Mouse (Mus musculus) hindbrain, embryonic 16.5 days (tissue): ENCODE data around the gene Nebl. TPM values are rescaled to one million over a fixed set of nuclear protein-coding genes. Genes with fewer than 3 reads are reported as not detected.
A peak's percentile ranks its signal among the peaks of the same experiment; 100 is the strongest.

Experiments
- ATAC-seq: fragments of 200-750 bp; cut with Nextera tagmentation; 2 replicates; pipeline ENCODE4 v1.8.0; 2017; ENCODE audit warnings: moderate TSS enrichment, moderate library complexity
- H3K27ac ChIP-seq: fragments of 300-500 bp; sonication (generic); 2 replicates; pipeline ENCODE4 v1.5.1; 2014; ENCODE audit warnings: low read depth, mild to moderate bottlenecking, control low read depth, low read length, moderate library complexity
- H3K27me3 ChIP-seq: fragments of 300-500 bp; sonication (generic); replicated peaks from 2 replicates; pipeline ENCODE4 v1.6.1; 2014; ENCODE audit warnings: low read length; ENCODE audit not compliant: control insufficient read depth, insufficient read depth
- H3K36me3 ChIP-seq: fragments of 300-500 bp; sonication (generic); 2 replicates; pipeline ENCODE4 v1.6.1; 2014; ENCODE audit warnings: mild to moderate bottlenecking, low read length, moderate library complexity, mixed read lengths; ENCODE audit not compliant: control insufficient read depth, insufficient read depth
- H3K4me1 ChIP-seq: fragments of 300-500 bp; sonication (generic); 2 replicates; pipeline ENCODE4 v1.6.1; 2014; ENCODE audit warnings: low read depth, low read length; ENCODE audit not compliant: control insufficient read depth, insufficient read depth
- H3K4me2 ChIP-seq: fragments of 300-500 bp; sonication (generic); 2 replicates; pipeline ENCODE4 v1.6.1; 2014; ENCODE audit warnings: mild to moderate bottlenecking, low read length, control low read depth, moderate library complexity
- H3K4me3 ChIP-seq: fragments of 300-500 bp; sonication (generic); 2 replicates; pipeline ENCODE4 v1.5.1; 2014; ENCODE audit warnings: mild to moderate bottlenecking, low read length, control low read depth, moderate library complexity
- H3K9ac ChIP-seq: fragments of 300-500 bp; sonication (generic); 2 replicates; pipeline ENCODE4 v1.6.1; 2014; ENCODE audit warnings: low read depth, mild to moderate bottlenecking, control low read depth, low read length, moderate library complexity
- H3K9me3 ChIP-seq: fragments of 300-500 bp; sonication (generic); 2 replicates; pipeline ENCODE4 v1.6.1; 2014; ENCODE audit warnings: mild to moderate bottlenecking, low read length, moderate library complexity; ENCODE audit not compliant: control insufficient read depth
- WGBS: fragments of 180-500 bp; shearing (Covaris S2); extraction: QIAGEN DNeasy Blood & Tissue Kit; methylation state at CpG from one replicate; pipeline ENCODE4 v1.1.7; 2014; 5-methylcytosine and 5-hydroxymethylcytosine counted together
- polyA plus RNA-seq: library from polyadenylated mRNA; unstranded; fragments of >200 nt; fragmentation: Nextera tagmentation; extraction: Ambion mirVana; gene quantifications from 2 replicates; pipeline ENCODE4 v1.2.1, GENCODE M21; 2015

Gene Nebl
- polyA plus RNA-seq, result 13.5 and 16.4 TPM in 2 replicates

DNA sequence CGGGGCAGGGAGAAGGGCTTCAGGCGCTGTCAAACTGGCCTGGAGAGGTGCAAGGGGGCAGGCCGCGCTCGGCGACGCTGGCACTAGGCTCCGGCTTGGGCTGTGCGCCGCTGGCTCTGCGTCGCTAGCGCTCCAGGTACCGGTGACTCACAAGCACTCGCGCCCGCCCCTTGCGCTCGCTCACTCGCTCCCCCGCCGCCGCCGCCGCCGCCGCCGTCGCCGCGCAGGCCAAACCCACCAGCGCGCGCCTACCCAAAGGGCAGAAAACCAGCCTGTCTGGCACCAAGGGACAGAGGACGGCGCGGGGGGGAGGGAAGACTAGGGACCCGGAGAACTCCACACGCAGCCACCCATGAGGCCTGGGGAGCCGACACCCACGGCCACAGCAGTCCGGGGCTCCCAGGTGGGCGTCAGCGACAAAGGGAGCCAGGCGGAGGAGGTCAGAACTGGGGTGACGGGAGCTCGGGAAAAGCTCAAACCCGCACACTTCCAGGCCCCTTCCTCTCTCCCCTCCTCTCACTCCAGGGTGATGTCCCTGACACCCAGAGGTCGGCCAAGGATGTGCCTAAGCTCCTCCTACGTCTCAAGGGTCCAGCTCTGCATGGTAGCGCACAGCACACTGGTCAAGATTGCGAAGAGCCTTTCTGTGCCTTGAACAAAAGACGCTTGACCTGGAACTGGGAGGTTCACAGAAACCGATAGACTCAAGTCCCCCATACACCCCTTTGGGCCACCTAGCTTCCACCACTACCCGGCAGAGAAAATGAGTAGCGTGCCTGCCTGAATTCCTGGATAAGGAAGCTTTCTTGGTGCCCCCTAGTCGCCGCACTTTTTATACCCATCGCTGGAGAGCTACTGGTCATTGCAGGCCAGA is at the start of gene Nebl:
Gene Nebl, minus strand, starts transcription at position 508 of the 874 bp plus-strand sequence.
- Histone ChIP-seq H3K4me1 (peaks cover 9% of the 10 kb centered on the region), H3K4me2 (peak within 1 kb of the TSS; percentile 95), H3K27me3 (no peaks in the 10 kb centered on the region), H3K27ac (peak within 1 kb of the TSS; percentile 82), H3K36me3 (no peaks in the 10 kb centered on the region), H3K9me3 (no peaks in the 10 kb centered on the region), H3K4me3 (peak within 1 kb of the TSS; percentile 80), H3K9ac (peak within 1 kb of the TSS; percentile 84)
- WGBS, result under 1% methylated on average over 39 of the region's 59 CpGs
- peak; percentile 91 for ATAC-seq

DNA sequence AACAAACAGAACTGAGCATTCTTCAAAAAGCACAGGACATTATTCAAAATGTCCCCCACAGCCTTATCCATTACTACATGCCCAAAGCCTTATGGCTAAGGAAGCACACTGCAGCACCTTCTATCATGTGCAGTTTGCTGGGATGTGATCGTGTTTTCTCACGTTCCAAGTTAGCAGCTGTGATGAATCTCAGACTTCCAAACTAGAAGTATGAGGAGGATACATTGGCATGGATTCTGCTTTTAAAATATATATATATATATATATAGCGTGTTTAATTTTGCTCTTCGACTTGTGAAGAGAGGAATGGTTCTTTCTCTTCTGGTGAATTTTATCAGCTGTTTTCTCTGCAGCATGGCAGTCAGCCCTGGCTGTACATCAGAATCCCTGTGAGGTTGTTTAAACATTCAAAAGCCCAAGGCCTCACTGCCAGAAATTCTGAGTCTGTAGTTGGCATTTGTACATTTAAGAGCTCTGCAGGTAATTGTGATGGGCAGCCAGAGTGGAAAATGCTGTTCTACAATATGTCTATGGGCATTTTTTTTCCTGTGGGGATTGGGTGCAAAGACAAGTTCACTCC is 39.1 kb upstream of the Nebl start:
- Histone ChIP-seq H3K4me3 (no peak overlapping the region), H3K9me3 (no peaks in the 10 kb centered on the region), H3K9ac (no peak overlapping the region), H3K4me1 (no peaks in the 10 kb centered on the region), H3K36me3 (no peaks in the 10 kb centered on the region), H3K4me2 (no peak overlapping the region), H3K27me3 (no peaks in the 10 kb centered on the region), H3K27ac (no peak overlapping the region)
- 93% methylated on average over 4 of the region's 4 CpGs for WGBS
- ATAC-seq, result no peak

DNA sequence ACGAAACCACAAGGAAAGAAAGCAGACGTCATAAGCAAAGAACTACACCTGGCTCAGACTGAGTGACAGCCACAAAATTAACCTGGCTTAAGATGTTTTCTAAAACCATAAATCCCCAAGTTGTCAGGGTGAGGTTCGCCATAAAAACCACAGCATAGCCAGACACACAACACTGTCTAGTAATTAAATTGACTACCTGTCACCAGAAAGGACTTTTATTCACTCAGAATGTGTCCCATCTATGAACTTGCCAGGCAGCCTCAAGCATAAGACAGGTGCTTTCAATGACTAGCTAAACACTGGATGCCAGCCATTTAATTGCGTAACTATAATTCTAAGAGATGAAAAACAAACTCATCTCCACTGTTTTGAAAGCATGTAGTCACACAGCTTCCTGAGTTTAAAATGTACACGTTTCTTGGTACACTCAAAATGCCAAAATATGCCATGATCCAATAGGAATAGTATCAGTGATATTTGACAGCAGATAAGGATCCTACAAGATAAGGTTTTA is 38.0 kb upstream of the Nebl start:
- Histone ChIP-seq H3K4me2 (no peak overlapping the region), H3K27me3 (no peaks in the 10 kb centered on the region), H3K36me3 (no peaks in the 10 kb centered on the region), H3K9ac (no peak overlapping the region), H3K4me1 (no peaks in the 10 kb centered on the region), H3K9me3 (no peaks in the 10 kb centered on the region), H3K4me3 (no peak overlapping the region), H3K27ac (no peak overlapping the region)
- ATAC-seq, result no peak
- 87% methylated on average over 5 of the region's 5 CpGs for WGBS

DNA sequence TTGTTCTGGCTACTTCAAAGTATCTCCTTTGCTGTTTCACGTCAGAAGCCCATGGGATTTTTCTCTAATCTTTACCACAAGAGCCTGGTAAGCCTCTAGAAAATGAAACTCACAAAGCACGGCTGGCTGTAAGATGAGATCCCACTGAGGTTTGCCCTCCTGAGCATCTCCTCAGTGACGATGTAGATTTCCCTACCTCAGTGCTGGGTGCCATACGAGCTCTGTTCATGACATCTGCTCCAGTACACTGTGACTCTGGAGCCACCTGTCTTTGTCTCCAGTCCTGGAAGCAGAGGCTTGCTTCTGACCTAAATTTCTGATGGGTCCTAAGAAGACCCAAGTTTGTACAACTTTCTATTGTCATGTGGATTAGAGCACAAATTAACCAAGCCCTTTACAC is 25.0 kb upstream of the Nebl start:
- Histone ChIP-seq H3K27me3 (no peaks in the 10 kb centered on the region), H3K4me1 (no peaks in the 10 kb centered on the region), H3K4me3 (no peak overlapping the region), H3K36me3 (no peaks in the 10 kb centered on the region), H3K4me2 (no peak overlapping the region), H3K27ac (no peak overlapping the region), H3K9me3 (no peaks in the 10 kb centered on the region), H3K9ac (no peak overlapping the region)
- no peak for ATAC-seq
- WGBS, result 59% methylated on average over 4 of the region's 4 CpGs

DNA sequence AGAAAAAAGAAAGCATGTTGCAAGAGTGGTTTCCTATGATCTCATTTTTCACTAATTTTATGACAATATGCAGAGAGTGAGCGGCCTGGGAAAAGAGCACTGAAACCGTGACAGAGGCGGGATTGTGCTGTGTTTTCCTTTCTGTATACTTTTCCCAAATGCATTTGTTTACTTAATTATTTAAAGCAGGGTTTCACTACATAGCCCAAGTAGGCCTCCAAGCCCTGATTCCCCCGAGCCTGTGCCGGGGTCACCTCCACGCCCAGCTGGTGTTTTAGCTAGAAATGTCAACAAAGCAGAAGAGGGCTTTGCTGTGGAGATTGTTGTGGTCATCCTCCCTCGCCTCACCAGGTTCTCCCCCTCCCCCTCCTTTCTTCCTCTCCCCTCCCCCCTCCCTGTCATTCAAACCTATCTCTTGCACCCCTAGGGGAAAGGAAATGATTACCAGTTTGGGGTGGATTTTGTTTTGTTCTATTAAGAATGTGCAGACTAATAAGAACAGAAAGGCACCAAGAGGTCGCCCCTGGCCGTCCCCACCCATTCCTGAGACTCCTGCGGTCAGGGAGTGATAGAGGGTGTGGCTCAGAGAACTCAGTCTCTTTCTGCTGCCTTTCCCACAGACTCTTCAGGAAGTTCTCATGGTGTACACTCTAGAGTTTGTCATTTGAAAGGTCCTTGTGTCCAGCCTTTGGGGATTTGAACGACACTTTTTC is 10.9 kb upstream of the Nebl start:
- Histone ChIP-seq H3K4me1 (peaks cover 6% of the 10 kb centered on the region), H3K9ac (no peak overlapping the region; the same call in 1 of the 2 replicates), H3K36me3 (no peaks in the 10 kb centered on the region), H3K27ac (no peak overlapping the region), H3K9me3 (no peaks in the 10 kb centered on the region), H3K4me3 (peak overlapping the region; percentile 45), H3K4me2 (peak overlapping the region; percentile 73), H3K27me3 (no peaks in the 10 kb centered on the region)
- ATAC-seq, result peak; percentile 46
- WGBS, result 8% methylated on average over 11 of the region's 11 CpGs

DNA sequence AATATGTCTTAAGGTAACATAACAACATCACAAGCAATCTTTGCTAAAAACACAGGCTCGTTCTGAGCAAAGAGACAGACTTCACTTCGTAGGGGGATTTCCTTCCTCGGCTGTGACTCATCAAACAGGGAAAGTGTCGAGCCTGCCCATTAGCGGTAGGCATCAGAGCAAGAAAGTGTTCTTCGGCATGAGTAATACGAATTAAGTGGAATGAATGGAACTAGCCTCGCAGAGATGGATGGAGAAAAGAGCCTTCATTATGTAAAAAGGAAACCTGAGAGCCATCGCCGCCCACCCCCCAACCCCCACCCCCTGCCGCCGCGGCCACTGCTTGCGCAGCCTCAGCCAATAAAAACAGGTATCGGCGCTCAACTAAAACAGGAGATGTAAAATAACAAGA is 10.3 kb upstream of the Nebl start:
- H3K27ac ChIP-seq, result no peak overlapping the region
- ATAC-seq, result peak; percentile 74
- H3K4me1 ChIP-seq, result peaks cover 6% of the 10 kb centered on the region
- 1% methylated on average over 16 of the region's 16 CpGs for WGBS
- H3K9me3 ChIP-seq, result no peaks in the 10 kb centered on the region
- H3K36me3 ChIP-seq, result no peaks in the 10 kb centered on the region
- peak overlapping the region; percentile 73 for H3K4me2 ChIP-seq
- peak overlapping the region; percentile 47 for H3K9ac ChIP-seq
- no peaks in the 10 kb centered on the region for H3K27me3 ChIP-seq
- H3K4me3 ChIP-seq, result peak overlapping the region; percentile 45

DNA sequence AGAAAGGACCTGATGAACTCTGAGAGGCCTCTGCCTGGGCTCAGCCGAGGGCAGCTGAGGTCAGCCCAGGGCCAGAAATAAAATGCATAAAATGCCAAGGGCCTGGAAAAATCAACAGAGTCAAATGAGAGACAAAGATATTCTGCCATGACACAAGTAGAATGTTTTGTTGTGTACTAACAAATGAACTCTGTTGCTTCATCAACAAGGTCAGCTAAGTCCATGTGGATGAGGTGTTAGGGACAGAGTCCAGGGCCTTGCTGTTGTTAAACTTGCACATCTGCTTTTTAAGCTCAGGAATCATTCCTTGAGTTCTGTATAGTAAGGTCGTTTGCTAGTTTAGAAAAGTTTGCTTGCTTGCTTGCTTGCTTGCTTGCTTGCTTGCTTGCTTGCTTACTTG is 9.2 kb upstream of the Nebl start:
- WGBS, result 45% methylated on average over 2 of the region's 2 CpGs
- H3K36me3 ChIP-seq, result no peaks in the 10 kb centered on the region
- H3K9ac ChIP-seq, result no peak overlapping the region
- H3K4me2 ChIP-seq, result no peak overlapping the region
- no peak for ATAC-seq
- H3K9me3 ChIP-seq, result no peaks in the 10 kb centered on the region
- no peaks in the 10 kb centered on the region for H3K27me3 ChIP-seq
- no peak overlapping the region for H3K4me3 ChIP-seq
- H3K4me1 ChIP-seq, result peaks cover 6% of the 10 kb centered on the region
- H3K27ac ChIP-seq, result no peak overlapping the region

DNA sequence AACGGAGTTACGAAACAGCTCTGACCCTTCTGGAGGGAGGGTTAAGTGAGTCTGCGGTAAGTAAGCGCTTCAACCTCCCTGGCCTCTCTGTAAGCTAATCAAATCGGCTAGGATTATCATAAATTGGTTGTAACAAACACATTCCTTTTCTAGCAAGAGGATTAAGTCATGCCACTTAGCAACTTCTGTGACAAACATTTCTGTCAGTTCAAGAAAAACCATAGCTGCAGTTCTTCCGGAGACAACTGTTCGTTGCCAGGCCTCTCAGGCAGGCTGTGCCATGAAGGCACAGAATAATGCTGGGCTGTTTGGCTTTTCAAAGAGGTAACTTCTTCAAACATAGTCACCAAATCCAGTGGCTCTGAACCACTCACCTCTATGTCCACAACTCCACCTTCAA is 946 bp upstream of the Nebl start:
- no peak for ATAC-seq
- H3K27ac ChIP-seq, result no peak overlapping the region
- 38% methylated on average over 7 of the region's 7 CpGs for WGBS
- no peak overlapping the region for H3K9ac ChIP-seq
- H3K27me3 ChIP-seq, result no peaks in the 10 kb centered on the region
- H3K4me2 ChIP-seq, result peak overlapping the region; percentile 95
- H3K4me1 ChIP-seq, result peaks cover 9% of the 10 kb centered on the region
- no peaks in the 10 kb centered on the region for H3K9me3 ChIP-seq
- H3K4me3 ChIP-seq, result no peak overlapping the region
- no peaks in the 10 kb centered on the region for H3K36me3 ChIP-seq

DNA sequence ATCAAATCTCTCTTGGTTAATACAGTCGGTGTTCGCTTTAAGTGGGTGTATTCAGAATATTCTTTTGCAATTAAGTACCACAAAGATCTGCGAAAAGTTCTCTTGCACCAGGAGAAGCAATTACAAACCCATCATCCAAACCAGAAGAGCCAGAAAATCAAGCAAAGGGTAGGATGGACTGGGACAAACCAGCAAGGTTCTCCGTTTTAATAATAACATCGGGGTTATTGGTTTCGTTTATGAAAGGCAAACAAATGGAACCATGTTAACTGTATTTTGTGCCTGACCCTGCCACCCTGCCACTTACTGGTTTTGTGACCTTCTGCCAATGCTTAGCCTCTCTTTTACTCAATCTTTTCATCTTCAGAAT is 552 bp upstream of the Nebl start:
- Histone ChIP-seq H3K4me1 (peaks cover 9% of the 10 kb centered on the region), H3K4me2 (peak overlapping the region; percentile 95), H3K36me3 (no peaks in the 10 kb centered on the region), H3K9me3 (no peaks in the 10 kb centered on the region), H3K4me3 (peak overlapping the region; percentile 80), H3K27me3 (no peaks in the 10 kb centered on the region), H3K27ac (no peak overlapping the region), H3K9ac (no peak overlapping the region; the same call in 1 of the 2 replicates)
- ATAC-seq, result no peak
- WGBS, result 9% methylated on average over 6 of the region's 6 CpGs
